Mouse (Mus musculus) retina, embryonic 14.5 days (tissue): ENCODE measurements at regions not wholly inside any gene's neighbourhood (a gene's known extent, or its start where the extent isn't known, plus 50 kb on each side); places are given as distances from the start of the nearest gene placed in this dataset.
"Not testable (repeated sequence)": the region's sequence is repeated elsewhere in the genome, so short reads cannot be mapped to it uniquely, and the experiment has no call there.

ENCODE experiments used
- DNase-seq: peaks from one replicate; pipeline ENCODE4 v3.0.0-alpha.2; 2015; ENCODE audit warnings: low spot score

- DNase-seq = no peak
Observed at GRCm38 (mm10) chr14:114001377-114001776, 687.0 kb downstream of the Tpm3-rs7 start.

DNA sequence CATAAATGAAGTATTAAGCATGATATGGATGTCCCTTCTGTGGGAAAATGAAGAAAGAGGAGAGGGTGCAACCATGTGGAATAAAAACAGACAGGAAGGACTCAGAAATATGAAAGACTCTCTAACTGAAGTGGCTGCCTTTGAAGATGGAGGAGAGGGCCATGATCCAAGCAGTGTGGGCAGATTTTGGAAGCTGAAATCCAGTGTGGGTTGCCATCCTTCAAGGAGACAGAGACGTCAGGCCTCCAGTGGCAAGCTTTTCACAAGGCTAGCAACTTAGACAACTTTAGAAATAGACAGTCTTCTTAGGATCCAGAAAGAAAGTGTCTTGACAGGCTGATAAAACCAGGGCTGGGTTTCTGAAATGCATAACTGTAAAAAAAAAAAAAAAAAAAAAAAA is 688.0 kb downstream of the Tpm3-rs7 start:
- DNase-seq = no peak

GRCm38 (mm10) chr14:114037063-114037462 is 722.7 kb downstream of the Tpm3-rs7 start:
- DNase-seq = no peak

DNA sequence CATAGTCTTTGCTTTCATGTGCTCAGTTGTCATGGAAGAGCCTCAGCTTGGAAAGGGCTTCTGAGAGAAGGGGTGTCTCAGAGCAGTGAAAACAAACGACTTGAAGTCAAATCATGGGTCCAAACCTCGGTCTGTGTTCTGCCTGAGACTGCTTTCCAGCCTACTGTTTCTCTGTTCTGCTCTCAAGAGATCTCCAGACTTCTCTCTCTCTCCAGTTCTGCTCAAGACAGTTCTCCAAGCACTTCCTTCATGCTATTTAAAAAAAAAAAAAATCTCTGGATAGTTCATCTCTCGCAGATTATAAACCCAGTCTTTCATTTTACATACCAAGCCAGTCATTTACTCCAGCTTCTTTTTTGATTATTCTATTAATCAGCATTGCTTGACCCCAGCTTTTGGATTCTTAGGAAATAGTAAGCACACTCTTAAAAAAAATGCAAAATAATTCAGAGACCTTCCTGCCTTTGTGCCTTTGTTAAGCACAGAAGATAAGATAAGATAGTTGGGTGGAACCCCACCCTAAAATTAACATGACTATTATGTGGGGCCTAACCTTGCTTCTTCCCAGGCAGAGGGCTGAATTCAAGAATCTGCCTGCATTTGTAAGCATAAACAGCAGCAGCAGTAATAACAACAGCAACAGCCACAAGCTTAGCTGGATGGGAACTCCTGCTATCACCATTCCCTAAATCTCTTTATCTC is 724.4 kb downstream of the Tpm3-rs7 start:
- DNase-seq = no peak

GRCm38 (mm10) chr14:114053558-114054235 is 739.3 kb downstream of the Tpm3-rs7 start:
- peak; percentile 13 for DNase-seq

DNA sequence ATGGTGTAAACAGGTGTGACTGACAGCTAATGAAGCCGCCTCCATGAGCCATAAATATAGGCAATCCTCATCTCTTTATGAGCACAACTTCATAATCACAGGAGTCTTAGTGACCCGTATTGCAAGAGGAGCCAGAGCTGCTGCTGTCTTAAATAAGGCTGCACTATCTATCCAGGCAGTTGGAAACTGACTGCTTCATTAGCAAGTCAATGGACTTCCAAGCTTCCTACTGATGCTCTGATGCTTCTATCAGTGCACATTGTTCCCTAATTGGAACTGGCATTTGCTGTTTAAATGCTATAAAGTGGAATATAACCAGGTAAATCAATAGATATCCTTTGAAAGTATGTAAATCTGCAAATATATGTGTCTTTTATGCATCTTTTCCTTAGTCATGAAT is 746.9 kb downstream of the Tpm3-rs7 start:
- DNase-seq = peak; percentile 47

- DNase-seq = peak; percentile 34
Observed at GRCm38 (mm10) chr14:114062582-114062981, 748.2 kb downstream of the Tpm3-rs7 start.

DNA sequence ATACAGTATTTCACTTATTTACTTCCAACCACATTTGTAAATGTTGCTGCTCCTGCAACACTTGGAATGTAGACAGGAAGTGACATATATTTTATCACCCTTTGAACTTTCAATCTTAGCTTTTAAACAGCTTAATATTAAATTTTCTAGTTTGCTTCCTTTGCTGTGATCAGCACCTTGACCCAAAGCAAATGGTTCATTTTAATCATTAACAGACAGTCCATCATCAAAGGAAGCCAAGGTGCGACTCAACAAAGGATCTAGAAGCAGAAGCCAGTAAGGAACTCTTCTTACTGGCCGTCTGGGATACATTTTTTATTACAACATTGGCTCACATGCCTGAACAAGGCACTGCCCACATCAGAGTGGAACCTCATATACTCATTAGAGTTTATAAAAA is 758.8 kb downstream of the Tpm3-rs7 start:
- DNase-seq = no peak

- no peak for DNase-seq
Observed at GRCm38 (mm10) chr14:114074011-114074410, 759.6 kb downstream of the Tpm3-rs7 start.

- no peak for DNase-seq
Observed at GRCm38 (mm10) chr14:114106786-114107185, 792.4 kb downstream of the Tpm3-rs7 start.

DNA sequence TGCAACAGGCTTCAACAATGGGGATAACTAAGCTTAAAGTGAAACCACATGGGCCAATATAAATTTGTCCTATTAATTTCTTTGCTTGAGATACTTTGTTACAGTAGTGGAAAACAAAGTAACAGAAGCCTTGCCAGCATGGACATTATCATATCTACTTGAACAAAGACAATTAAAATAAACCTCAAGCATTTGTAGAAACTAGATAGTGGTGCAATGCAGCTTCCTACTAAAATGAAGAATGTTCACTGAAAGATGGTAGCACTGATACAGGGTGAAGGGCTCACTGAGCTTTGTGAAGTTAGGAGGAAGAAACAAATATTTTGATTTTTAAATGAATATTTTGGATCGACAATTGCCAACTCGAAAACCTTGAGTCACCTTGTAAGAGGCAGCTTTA is 814.1 kb downstream of the Tpm3-rs7 start:
- DNase-seq = no peak

DNA sequence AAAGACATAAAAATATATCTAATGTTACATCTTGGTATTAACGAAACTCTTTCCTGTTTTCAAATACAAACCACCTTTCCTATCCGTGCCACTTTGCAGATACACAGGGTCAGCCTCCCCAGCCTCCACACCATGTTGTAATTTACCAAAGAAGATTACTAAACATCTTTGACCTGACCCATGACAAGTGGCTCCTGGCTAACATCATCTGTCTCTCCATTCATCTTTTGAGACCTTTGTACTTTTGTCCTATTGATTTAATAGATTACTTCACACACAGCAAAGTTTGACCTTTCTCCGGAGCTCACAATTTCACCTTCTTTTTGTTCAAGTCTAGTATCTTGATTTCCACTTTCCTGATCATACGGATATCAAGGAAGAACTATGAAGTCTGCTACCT is 851.6 kb downstream of the Tpm3-rs7 start:
- no peak for DNase-seq

DNA sequence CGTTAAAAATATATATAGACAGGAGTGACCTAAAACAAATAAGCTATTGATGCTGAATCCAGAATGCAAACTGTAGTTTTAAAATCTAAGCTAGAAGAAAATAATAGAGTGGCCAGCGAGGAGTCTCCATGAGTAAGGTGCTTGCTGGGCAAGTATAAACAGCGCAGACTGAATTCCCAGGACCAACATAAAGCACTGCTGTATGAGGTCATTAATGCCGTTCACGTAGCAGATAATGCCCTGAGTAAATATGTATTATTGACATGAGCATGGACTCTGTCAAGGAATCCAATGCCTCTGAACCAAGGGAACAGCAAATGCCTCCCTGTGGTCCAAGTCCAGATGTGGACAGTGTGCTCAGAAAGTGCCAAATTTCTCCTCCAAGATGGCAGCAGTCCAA is 876.4 kb upstream of the Gpc5 start:
- no peak for DNase-seq

GRCm38 (mm10) chr14:114220868-114221267 is 871.1 kb upstream of the Gpc5 start:
- DNase-seq = no peak

DNA sequence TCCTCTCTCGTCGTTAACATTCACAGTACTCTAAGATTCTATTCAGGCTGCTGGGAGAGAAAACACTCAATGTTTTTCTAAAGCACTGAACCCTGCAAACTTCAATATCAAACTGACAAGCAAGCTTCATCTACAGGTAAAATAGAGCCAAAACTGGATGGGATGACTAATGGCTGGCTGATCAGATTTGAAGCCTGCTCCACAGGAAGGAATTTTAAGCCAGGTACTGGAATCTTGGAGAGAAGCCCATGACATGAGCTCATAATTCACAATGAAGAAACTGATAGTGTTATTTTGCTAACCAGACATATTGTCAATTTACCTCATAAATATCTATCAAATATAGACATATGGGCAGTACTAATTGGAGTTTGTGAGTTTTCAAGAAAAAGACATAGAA is 861.3 kb upstream of the Gpc5 start:
- DNase-seq = no peak

GRCm38 (mm10) chr14:114255037-114255436 is 837.0 kb upstream of the Gpc5 start:
- DNase-seq = peak; percentile 52

DNA sequence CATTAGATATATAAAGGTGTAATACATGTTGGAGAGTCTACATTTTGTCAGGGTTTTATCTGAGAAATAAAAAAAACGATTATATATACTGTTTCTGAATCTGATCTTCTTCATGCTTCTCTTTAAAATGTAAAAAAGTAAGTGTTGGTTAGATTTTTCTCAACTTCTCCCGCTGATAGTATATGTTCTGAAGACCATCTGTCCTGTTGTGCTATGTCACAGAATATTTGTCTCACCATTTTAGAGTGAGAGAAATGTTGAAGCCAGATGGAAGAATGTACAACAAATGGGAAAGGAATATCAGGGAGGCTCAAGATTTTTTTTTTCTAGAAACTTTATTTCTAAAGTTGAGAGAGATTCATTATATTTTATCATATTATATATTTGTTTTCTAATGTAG is 830.4 kb upstream of the Gpc5 start:
- no peak for DNase-seq

DNA sequence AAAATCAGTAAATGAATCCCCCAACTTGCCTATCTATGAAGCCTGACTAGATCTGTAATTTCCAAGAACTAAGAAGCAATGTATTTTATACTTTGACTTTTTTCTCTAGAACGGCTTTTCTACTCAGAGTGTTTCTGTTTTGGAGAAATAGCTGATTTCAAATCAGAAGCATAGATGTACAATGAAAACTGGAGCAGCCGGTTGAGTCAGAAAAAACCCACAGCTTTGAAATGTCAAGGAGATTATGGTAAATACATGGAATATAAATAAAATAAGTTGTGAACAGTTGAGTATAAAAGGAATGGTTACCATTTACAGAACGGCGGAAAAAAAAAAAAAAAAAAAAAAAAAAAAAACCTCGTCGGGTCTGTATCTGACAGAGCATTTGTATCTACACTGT is 791.4 kb upstream of the Gpc5 start:
- DNase-seq = no peak

DNA sequence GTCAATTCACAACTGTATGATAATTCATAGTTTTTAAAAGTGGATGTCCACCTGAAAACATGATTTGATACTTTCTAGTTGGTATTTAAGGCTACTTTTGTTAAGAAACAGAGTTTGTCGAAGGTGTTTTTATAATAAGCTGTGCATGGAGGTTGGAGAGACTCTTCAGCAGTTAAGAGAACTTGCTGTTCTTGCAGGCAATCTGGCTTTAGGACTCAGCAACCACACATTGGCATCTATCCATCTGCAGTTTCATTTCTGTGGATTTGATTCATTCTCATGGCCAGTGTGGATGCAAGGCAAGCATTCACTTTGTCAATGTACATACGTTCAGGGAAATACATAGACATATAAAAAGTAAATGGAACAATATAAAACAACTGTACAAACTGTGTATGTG is 784.5 kb upstream of the Gpc5 start:
- no peak for DNase-seq

- no peak for DNase-seq
Observed at GRCm38 (mm10) chr14:114332662-114333061, 759.4 kb upstream of the Gpc5 start.

DNA sequence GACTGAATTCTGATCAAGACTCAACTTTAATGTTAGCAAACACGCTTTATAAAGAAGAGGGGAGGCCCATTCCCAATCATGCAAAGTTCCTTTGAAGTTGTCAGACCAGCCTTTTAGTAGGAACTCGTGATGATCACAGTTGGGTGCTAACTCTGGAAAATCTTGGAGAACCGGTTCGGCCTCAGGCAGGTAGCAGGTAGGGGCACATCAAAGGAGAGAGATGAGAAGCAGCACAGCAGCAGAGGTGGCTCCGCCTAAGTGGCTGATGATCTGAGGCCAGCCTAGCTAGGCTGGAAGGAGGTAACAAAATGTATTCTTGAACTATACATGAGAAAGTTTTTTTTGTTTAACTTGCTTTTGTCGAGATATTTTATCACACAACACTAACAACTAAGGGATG is 742.7 kb upstream of the Gpc5 start:
- DNase-seq = no peak

- DNase-seq = not testable (repeated sequence)
Observed at GRCm38 (mm10) chr14:114349816-114350215, 742.2 kb upstream of the Gpc5 start.

- DNase-seq = no peak
Observed at GRCm38 (mm10) chr14:114352307-114352706, 739.7 kb upstream of the Gpc5 start.

- no peak for DNase-seq
Observed at GRCm38 (mm10) chr14:114374847-114375246, 717.2 kb upstream of the Gpc5 start.
